Mouse (Mus musculus) 416B (cell line): Measurements from ENCODE around the gene Myzap.
"Not testable (repeated sequence)": the region's sequence is repeated elsewhere in the genome, so short reads cannot be mapped to it uniquely, and the experiment has no call there.

Source experiments
- DNase-seq: peaks from one replicate; pipeline ENCODE4 v3.0.0; 2011; ENCODE audit warnings: low read depth

Myzap gene

GRCm38 (mm10) chr9:71591938-71592548 lies at the start of gene Myzap:
Myzap (minus strand) TSS chr9:71592360.
- DNase-seq, result no peak

GRCm38 (mm10) chr9:71640361-71640927 lies 48.3 kb upstream of the Myzap start:
- no peak for DNase-seq

- no peak for DNase-seq
Measured at GRCm38 (mm10) chr9:71638198-71638597, 46.0 kb upstream of the Myzap start.

GRCm38 (mm10) chr9:71636854-71637253 lies 44.7 kb upstream of the Myzap start:
- no peak for DNase-seq

GRCm38 (mm10) chr9:71635627-71636026 lies 43.5 kb upstream of the Myzap start:
- DNase-seq, result no peak

- DNase-seq, result no peak
Measured at GRCm38 (mm10) chr9:71634916-71635315, 42.8 kb upstream of the Myzap start.

GRCm38 (mm10) chr9:71628921-71629320 lies 36.8 kb upstream of the Myzap start:
- DNase-seq, result no peak

- DNase-seq, result no peak
Measured at GRCm38 (mm10) chr9:71628286-71628685, 36.1 kb upstream of the Myzap start.

- DNase-seq, result no peak
Measured at GRCm38 (mm10) chr9:71625961-71626360, 33.8 kb upstream of the Myzap start.

- peak; percentile 62 for DNase-seq
Measured at GRCm38 (mm10) chr9:71624793-71625495, 32.8 kb upstream of the Myzap start.

- peak; percentile 60 for DNase-seq
Measured at GRCm38 (mm10) chr9:71623871-71624569, 31.9 kb upstream of the Myzap start.

GRCm38 (mm10) chr9:71622593-71622992 lies 30.4 kb upstream of the Myzap start:
- DNase-seq, result no peak

- no peak for DNase-seq
Measured at GRCm38 (mm10) chr9:71621968-71622367, 29.8 kb upstream of the Myzap start.

GRCm38 (mm10) chr9:71620116-71620515 lies 28.0 kb upstream of the Myzap start:
- not testable (repeated sequence) for DNase-seq

- peak; percentile 28 for DNase-seq
Measured at GRCm38 (mm10) chr9:71617363-71617762, 25.2 kb upstream of the Myzap start.

GRCm38 (mm10) chr9:71616185-71616584 lies 24.0 kb upstream of the Myzap start:
- peak; percentile 79 for DNase-seq

- DNase-seq, result peak; percentile 57
Measured at GRCm38 (mm10) chr9:71614643-71615042, 22.5 kb upstream of the Myzap start.

GRCm38 (mm10) chr9:71612981-71613380 lies 20.8 kb upstream of the Myzap start:
- DNase-seq, result peak; percentile 36

GRCm38 (mm10) chr9:71611876-71612275 lies 19.7 kb upstream of the Myzap start:
- no peak for DNase-seq

GRCm38 (mm10) chr9:71609010-71609409 lies 16.9 kb upstream of the Myzap start:
- no peak for DNase-seq

GRCm38 (mm10) chr9:71606296-71607057 lies 14.3 kb upstream of the Myzap start:
- peak; percentile 38 for DNase-seq
